Mouse (Mus musculus) urinary bladder, postnatal 10 days (tissue): ENCODE results near the gene Zfc3h1.
A peak's percentile ranks its signal among the peaks of the same experiment; 100 is the strongest.

Experiments used
- DNase-seq: peaks from one replicate; pipeline ENCODE4 v3.0.0; 2022; ENCODE audit warnings: low spot score

Gene Zfc3h1

GRCm38 (mm10) chr10:115384221-115385017, at the start of gene Zfc3h1, which contains the start of gene Thap2:
Zfc3h1 (plus strand) TSS chr10:115384959.
Thap2 (minus strand) TSS chr10:115384443.
- peak; percentile 91 for DNase-seq

DNA sequence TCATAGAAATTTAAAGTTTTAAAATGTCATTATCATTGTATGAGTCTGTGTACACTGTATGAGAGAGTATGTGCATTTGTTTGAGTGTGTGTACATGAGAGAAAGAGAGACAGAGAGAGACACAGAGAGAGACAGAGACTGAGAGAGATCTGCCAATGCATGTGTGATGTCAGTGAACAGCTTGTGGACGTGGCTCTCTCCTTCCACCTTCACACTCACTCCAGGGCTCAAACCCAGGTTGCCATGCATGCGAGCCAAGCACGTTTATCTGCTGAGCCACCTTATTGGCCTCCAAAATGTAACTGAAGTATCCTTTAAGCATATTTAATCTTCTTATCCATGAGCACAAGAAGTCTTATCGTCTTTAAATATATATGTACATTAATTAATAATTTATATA, 47.9 kb upstream of the Zfc3h1 start:
- no peak for DNase-seq

- DNase-seq = no peak
These were observed 44.9 kb upstream of the Zfc3h1 start for GRCm38 (mm10) chr10:115339820-115340328.

DNA sequence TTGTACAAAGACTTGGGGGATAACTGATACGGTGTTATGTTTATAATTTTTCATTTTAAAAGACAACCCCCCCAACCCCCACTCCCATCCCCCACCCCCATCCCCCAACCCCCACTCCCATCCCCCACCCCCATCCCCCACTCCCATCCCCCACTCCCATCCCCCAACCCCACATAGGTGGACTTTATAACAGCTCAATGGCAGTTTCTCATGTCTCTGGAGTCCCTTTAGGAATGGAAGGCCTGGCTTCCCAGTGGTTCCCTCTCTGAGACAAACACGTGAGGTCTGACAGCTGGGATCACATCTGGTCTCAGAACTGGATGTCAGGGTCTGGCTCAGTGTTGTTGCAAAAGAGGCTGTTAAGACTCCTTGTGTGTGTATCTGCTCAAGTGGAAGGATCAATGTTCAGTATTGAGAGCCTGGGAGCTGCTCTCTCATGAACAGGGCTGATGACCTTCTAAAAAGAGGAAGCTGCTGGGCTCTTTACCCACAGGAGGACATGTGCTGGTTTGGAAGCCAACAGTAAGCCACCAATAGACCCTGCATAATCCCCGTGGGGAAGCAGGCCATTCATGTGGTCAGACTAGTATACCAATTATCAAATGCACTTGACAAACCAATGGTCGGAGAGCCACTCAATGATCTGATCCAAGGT, 41.9 kb upstream of the Zfc3h1 start:
- DNase-seq = no peak

- DNase-seq = no peak
These were observed 38.3 kb upstream of the Zfc3h1 start for GRCm38 (mm10) chr10:115346444-115346843.

GRCm38 (mm10) chr10:115348131-115348530, 36.6 kb upstream of the Zfc3h1 start:
- DNase-seq = no peak

DNA sequence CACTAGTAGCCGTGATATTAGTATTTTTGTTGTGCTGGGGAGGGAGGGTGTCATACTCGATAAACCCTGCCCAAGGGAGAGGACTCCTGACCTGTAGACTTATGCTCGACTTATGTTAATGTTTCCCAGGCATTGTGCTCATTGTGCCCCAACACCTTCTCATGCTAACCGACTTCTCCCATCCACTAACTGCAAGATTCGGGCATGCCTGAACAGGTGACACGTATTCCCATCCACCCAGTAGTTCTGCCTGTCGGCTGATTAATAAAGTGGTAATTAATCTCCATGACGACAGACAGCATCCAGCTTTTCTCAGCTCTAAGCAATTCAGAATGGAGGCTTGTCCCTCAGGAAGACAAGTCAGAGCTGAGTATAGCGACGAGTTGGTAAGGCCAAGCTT, 35.7 kb upstream of the Zfc3h1 start:
- DNase-seq = no peak

GRCm38 (mm10) chr10:115349509-115349908, 35.2 kb upstream of the Zfc3h1 start:
- no peak for DNase-seq

- no peak for DNase-seq
These were observed 33.9 kb upstream of the Zfc3h1 start for GRCm38 (mm10) chr10:115350810-115351397.

GRCm38 (mm10) chr10:115354553-115354952, 30.2 kb upstream of the Zfc3h1 start:
- no peak for DNase-seq

- DNase-seq = no peak
These were observed 29.7 kb upstream of the Zfc3h1 start for GRCm38 (mm10) chr10:115355016-115355415.

GRCm38 (mm10) chr10:115356106-115356505, 28.7 kb upstream of the Zfc3h1 start:
- DNase-seq = no peak

GRCm38 (mm10) chr10:115358216-115358919, 26.4 kb upstream of the Zfc3h1 start:
- no peak for DNase-seq

GRCm38 (mm10) chr10:115359066-115359465, 25.7 kb upstream of the Zfc3h1 start:
- DNase-seq = no peak

DNA sequence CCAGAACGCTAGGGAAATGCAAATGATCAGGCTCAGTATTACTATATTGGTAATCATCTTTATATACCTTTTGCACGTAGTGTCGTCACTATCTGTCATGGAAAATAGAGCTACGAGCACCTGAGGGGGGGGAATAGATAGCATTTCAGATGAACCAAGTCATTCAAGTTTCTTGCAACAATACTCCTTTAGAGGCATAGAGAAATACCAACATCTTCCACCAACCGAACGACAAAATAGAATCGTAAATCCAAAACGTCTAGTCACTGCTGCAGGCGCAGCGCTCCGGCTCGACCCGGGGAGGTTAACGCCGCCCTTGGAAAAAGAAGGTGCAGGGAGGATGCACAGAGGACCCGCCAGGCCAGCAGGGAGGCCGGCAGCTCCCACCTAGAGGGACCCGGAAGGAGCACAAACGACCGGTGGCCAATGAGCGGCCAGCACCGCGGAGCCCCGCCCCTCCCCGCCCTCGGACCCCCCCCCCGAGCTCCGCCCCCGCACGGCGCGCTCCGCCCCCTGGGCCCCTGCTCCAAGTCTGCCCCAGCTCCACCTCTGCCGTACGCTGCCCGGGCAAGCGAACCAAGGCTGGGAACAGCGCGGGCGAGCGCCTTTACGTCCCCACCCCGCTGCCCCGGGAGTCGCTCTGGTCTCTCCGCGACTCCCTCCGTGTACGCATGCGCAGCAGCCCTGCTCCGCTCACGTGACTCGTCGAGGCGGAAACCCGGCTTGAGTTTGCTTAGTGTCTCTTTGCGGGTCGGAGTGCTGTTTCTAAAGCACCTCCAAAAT, 22.7 kb upstream of the Zfc3h1 start, which contains the start of gene Tmem19:
Gene Tmem19, minus strand, starts transcription at position 662 of the 783 bp plus-strand sequence.
- DNase-seq = peak; percentile 95

- DNase-seq = no peak
These were observed 22.2 kb upstream of the Zfc3h1 start for GRCm38 (mm10) chr10:115362623-115362964.

- no peak for DNase-seq
These were observed 21.6 kb upstream of the Zfc3h1 start for GRCm38 (mm10) chr10:115363151-115363550.

GRCm38 (mm10) chr10:115381506-115382084, 3.2 kb upstream of the Zfc3h1 start:
- no peak for DNase-seq

DNA sequence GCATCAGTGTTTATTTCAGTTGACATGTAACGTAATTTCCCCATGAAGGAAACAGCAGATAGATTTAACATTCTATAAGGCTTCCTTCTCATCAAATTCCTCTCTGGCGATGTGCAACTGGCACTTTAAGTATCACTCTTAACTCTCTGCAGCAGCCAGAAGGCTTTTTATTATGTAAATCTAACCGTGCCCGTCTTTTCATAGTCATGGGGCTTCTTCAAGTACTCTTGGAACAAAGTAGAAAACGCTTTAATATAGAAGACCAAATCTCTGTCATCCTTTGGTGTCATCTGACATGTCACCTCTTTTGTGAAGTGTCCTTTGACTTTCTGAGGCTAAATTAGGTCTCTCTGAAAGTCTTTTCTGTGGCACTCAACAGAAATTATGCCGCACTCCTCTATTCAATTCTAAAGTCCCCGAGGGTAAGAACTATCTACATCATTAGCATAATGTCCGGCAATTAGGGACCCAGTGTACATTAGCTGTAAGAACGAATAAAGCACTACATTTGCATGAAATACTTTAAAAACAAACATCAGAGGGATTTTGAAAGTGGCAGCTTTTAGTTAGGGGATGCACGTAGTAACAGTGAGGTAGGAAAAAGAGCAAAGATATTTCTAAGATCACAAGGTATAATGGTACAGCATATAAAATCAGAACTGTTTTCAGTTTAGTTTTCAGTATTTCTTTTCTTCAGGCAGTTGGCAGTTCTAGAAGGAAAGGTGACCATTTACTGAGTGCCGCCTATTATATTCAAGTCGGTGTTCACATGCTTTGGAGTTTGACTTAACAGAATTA, 1.7 kb upstream of the Zfc3h1 start:
- DNase-seq = no peak

DNA sequence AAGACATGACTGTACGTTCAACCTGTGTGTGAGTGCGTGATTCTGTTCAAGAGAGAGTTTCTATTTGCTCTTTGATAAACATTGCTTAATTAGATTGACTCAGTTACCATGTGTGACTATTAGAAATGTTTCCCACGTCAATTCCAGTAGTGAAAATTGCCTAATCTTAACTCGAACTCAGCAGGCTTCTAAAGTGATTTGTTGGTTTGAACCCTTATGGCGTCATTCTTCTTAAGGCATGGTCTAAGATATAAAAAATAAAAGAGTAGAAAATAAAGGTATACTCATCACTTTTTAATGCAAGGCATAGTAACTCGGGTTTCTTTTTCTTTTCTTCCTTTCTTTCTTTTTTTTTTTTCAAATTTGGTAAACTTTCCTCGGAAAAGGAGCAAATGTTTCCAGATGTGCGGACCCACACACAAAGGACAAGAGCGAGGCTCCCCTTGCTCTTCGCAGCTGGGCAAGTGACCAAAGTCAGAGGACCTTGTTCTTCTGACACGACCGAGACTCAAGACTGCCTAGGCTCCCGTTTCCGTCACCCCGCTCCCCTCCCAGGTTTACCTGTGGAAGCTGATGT, 1.0 kb upstream of the Zfc3h1 start:
- no peak for DNase-seq
